Mouse (Mus musculus): ENCODE measurements around the gene Cdkal1.

GRCm38 (mm10) chr13:29199679-29200078 lies 655.8 kb downstream of the Cdkal1 start:
- TF ChIP-seq CTCF (conservative IDR thresholded peaks at IDR 0.05; ENCODE audit: low read length) (no peak), POU5F1 (IDR thresholded peaks at IDR 0.05; ENCODE audit: borderline replicate concordance, low read length) (no peak)

All from E14TG2a.4 (cell line).